Mouse (Mus musculus): ENCODE measurements around the gene Lrrc2. TPM values are rescaled to one million over a fixed set of nuclear protein-coding genes. Genes with fewer than 3 reads are reported as not detected.

Gene Lrrc2
- polyA plus RNA-seq, 1 experiment = 1.1 TPM

DNA sequence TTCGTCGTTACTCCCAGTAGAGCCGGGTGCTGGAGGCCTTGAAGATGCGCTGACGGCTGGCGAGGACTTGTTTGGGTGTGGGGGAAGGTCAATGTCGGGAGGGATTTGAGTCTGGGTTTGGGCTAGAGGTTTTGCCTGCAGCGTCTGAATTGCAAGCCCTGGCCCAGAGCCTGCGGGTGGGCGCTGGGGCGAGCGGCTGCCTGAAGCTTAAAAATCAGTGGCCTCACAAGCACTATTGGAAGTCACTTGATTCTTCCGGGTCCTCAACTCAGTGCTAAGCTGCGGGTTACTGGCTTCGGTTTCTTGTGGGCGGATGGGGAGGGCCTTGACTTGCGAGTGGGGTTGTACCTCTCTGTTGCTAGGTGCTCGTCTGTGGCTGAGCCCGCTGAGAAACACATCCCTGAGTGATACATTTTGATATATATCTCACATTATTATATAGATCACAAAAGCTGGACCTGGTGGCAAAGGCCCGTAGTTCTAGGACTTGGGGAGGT lies 4.7 kb upstream of the Lrrc2 start:
- no peaks in the 10 kb centered on the region for H3K27me3 ChIP-seq (ENCODE audit: control insufficient read depth, insufficient read depth, low read length)

DNA sequence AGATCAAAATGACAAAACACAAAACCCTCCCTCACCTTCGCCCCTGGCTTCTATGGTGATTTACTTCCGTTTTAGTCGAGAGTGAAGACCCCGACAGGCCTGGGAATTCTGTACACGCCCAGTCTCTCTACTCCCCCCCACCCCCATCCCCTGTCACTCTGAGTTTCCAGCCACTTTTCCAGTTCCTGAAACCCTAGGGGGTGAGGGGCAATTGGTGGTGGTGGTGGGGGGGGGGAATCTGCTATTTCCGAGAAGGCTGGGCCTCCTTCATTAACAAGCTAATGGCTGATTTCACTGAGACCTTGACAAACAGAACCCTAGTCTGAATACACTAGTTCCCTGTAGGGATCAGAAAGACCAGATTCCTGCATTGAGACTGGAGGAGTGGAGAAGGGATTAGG lies 4.1 kb upstream of the Lrrc2 start:
- no peak for TF ChIP-seq CTCF (IDR thresholded peaks at IDR 0.05; ENCODE audit: borderline replicate concordance, control insufficient read depth, extremely low read depth, insufficient read depth, low read length, poor library complexity)
- no peak for TF ChIP-seq POLR2A (IDR thresholded peaks at IDR 0.05; ENCODE audit: control insufficient read depth, extremely low read depth, insufficient read depth, low read length, poor library complexity)
- 79% methylated on average over 6 of the region's 6 CpGs for WGBS
- H3K27me3 ChIP-seq (ENCODE audit: control insufficient read depth, insufficient read depth, low read length) = no peaks in the 10 kb centered on the region

More for the DNA sequence above, 4.7 kb upstream of the Lrrc2 start:
- Histone ChIP-seq H3K4me1 (replicated peaks; ENCODE audit: control insufficient read depth, insufficient read depth, low read length) (peaks cover 12% of the 10 kb centered on the region), H3K4me3 (ENCODE audit: control insufficient read depth, insufficient read depth, low read length) (peak overlapping the region; percentile 16; the same call in 1 of the 2 replicates), H3K27ac (ENCODE audit: control insufficient read depth, insufficient read depth, low read length) (peak overlapping the region; percentile 55; the same call in 1 of the 2 replicates), H3K36me3 (ENCODE audit: control insufficient read depth, insufficient read depth, low read length) (no peaks in the 10 kb centered on the region)
- TF ChIP-seq POLR2A (IDR thresholded peaks at IDR 0.05; ENCODE audit: control insufficient read depth, extremely low read depth, insufficient read depth, low read length, poor library complexity) (no peak), CTCF (IDR thresholded peaks at IDR 0.05; ENCODE audit: borderline replicate concordance, control insufficient read depth, extremely low read depth, insufficient read depth, low read length, poor library complexity) (no peak)
- peak; percentile 53 for DNase-seq
- 21% methylated on average over 20 of the region's 20 CpGs for WGBS

DNA sequence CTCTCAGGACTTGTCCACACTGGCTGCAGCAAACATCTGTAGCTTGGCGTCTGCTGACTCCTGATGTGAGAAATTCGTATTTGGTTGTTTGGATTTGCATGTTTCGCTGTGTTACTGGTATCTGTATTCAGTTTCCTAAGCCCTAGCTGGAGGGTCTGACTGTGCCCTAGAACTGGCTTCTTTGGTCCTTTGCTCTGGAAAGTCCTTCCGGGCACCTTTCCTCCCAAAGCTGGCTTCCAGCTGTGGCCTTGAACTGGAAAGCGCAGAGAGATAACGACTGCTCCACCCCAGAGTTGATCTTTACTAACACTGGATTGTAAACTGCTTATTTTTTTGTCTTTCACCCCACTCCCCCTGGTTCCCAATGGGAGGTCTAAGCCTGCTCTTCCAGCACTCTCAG lies 3.4 kb upstream of the Lrrc2 start:
- Histone ChIP-seq H3K4me1 (replicated peaks; ENCODE audit: control insufficient read depth, insufficient read depth, low read length) (peaks cover 16% of the 10 kb centered on the region), H3K36me3 (ENCODE audit: control insufficient read depth, insufficient read depth, low read length) (no peaks in the 10 kb centered on the region), H3K4me3 (ENCODE audit: control insufficient read depth, insufficient read depth, low read length) (no peak overlapping the region), H3K27ac (ENCODE audit: control insufficient read depth, insufficient read depth, low read length) (no peak overlapping the region), H3K27me3 (ENCODE audit: control insufficient read depth, insufficient read depth, low read length) (no peaks in the 10 kb centered on the region)
- 97% methylated on average over 6 of the region's 6 CpGs for WGBS
- no peak for DNase-seq
- TF ChIP-seq CTCF (IDR thresholded peaks at IDR 0.05; ENCODE audit: borderline replicate concordance, control insufficient read depth, extremely low read depth, insufficient read depth, low read length, poor library complexity) = no peak
- TF ChIP-seq POLR2A (IDR thresholded peaks at IDR 0.05; ENCODE audit: control insufficient read depth, extremely low read depth, insufficient read depth, low read length, poor library complexity) = no peak

More for the DNA sequence above, 4.1 kb upstream of the Lrrc2 start:
- no peak for DNase-seq
- Histone ChIP-seq H3K36me3 (ENCODE audit: control insufficient read depth, insufficient read depth, low read length) (no peaks in the 10 kb centered on the region), H3K27ac (ENCODE audit: control insufficient read depth, insufficient read depth, low read length) (no peak overlapping the region), H3K4me1 (replicated peaks; ENCODE audit: control insufficient read depth, insufficient read depth, low read length) (peaks cover 14% of the 10 kb centered on the region), H3K4me3 (ENCODE audit: control insufficient read depth, insufficient read depth, low read length) (no peak overlapping the region)

DNA sequence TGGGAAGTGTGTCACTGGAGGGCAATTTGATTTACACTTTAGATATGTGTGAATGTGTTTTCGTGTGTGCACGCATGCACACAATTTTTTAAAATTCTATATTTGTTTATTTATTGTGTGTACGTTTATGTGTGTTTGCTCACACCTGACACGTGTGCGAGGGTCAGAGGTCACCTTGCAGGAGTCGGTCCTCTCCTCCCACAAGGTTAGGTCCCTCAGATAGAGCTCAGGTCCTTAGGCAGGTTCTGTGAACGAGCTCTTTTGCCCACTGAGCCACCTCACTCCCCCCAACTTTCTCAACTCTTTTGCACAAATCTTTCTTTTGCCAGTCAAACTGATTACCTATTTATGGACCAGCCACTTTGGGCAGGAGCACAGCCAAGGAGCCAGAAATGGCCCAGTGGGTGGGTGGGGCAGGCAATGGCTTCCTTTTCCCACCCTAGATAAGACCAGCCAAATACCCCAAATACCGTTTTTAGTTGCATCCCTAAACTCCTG lies 2.5 kb upstream of the Lrrc2 start:
- Histone ChIP-seq H3K4me3 (ENCODE audit: control insufficient read depth, insufficient read depth, low read length) (no peak overlapping the region), H3K27ac (ENCODE audit: control insufficient read depth, insufficient read depth, low read length) (no peak overlapping the region), H3K4me1 (replicated peaks; ENCODE audit: control insufficient read depth, insufficient read depth, low read length) (peaks cover 22% of the 10 kb centered on the region), H3K27me3 (ENCODE audit: control insufficient read depth, insufficient read depth, low read length) (no peaks in the 10 kb centered on the region), H3K36me3 (ENCODE audit: control insufficient read depth, insufficient read depth, low read length) (no peaks in the 10 kb centered on the region)
- no peak for DNase-seq
- 92% methylated on average over 8 of the region's 8 CpGs for WGBS
- TF ChIP-seq CTCF (IDR thresholded peaks at IDR 0.05; ENCODE audit: borderline replicate concordance, control insufficient read depth, extremely low read depth, insufficient read depth, low read length, poor library complexity) (no peak), POLR2A (IDR thresholded peaks at IDR 0.05; ENCODE audit: control insufficient read depth, extremely low read depth, insufficient read depth, low read length, poor library complexity) (no peak)

DNA sequence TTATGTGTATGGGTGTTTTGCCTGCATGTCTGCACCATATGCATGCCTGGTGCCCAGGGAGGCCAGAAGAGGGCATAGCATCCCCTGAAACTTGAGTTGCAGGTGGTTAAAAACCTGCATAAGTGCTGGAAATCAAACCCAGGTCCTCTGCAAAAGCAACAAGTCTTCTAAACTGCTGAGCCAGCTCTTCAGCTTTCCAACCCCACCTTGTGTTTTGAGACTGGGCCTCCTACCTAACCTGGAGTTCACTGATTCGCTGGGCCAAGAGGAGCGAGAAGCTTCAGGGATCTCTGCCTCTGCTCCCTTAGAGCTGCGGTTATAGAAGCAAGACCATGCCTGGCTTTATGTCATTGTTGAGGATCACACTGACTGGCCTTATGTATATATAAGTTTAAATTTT lies 1.2 kb upstream of the Lrrc2 start:
- DNase-seq = no peak
- TF ChIP-seq CTCF (IDR thresholded peaks at IDR 0.05; ENCODE audit: borderline replicate concordance, control insufficient read depth, extremely low read depth, insufficient read depth, low read length, poor library complexity) (no peak), POLR2A (IDR thresholded peaks at IDR 0.05; ENCODE audit: control insufficient read depth, extremely low read depth, insufficient read depth, low read length, poor library complexity) (no peak)
- no peak overlapping the region for H3K4me3 ChIP-seq (ENCODE audit: control insufficient read depth, insufficient read depth, low read length)

DNA sequence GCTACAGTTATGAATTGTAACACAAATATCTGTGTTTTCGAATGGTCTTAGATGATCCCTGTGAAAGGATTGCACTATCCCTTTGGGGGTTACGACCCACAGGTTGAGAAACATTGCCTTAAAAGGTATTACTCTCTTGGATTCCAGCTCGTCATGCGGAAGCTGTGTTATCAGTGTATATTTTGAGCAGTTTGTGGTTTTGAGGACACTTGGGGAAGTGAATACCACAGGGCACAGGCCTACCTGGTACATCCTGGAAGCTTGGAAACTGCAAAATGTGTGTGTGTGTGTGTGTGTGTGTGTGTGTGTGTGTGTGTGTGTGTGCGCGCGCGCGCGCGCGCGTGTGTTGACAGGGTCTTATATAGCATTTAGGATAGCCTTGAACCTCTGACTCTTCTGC lies 521 bp downstream of the Lrrc2 start:
- Histone ChIP-seq H3K4me1 (replicated peaks; ENCODE audit: control insufficient read depth, insufficient read depth, low read length) (peaks cover 18% of the 10 kb centered on the region), H3K27ac (ENCODE audit: control insufficient read depth, insufficient read depth, low read length) (no peak overlapping the region), H3K27me3 (ENCODE audit: control insufficient read depth, insufficient read depth, low read length) (no peaks in the 10 kb centered on the region), H3K36me3 (ENCODE audit: control insufficient read depth, insufficient read depth, low read length) (no peaks in the 10 kb centered on the region), H3K4me3 (ENCODE audit: control insufficient read depth, insufficient read depth, low read length) (no peak overlapping the region)
- WGBS = 80% methylated on average over 13 of the region's 13 CpGs
- DNase-seq = no peak
- no peak for TF ChIP-seq CTCF (IDR thresholded peaks at IDR 0.05; ENCODE audit: borderline replicate concordance, control insufficient read depth, extremely low read depth, insufficient read depth, low read length, poor library complexity)
- no peak for TF ChIP-seq POLR2A (IDR thresholded peaks at IDR 0.05; ENCODE audit: control insufficient read depth, extremely low read depth, insufficient read depth, low read length, poor library complexity)

More for the DNA sequence above, 1.2 kb upstream of the Lrrc2 start:
- Histone ChIP-seq H3K4me1 (replicated peaks; ENCODE audit: control insufficient read depth, insufficient read depth, low read length) (peaks cover 26% of the 10 kb centered on the region), H3K36me3 (ENCODE audit: control insufficient read depth, insufficient read depth, low read length) (no peaks in the 10 kb centered on the region), H3K27ac (ENCODE audit: control insufficient read depth, insufficient read depth, low read length) (no peak overlapping the region), H3K27me3 (ENCODE audit: control insufficient read depth, insufficient read depth, low read length) (no peaks in the 10 kb centered on the region)
- 97% methylated on average over 3 of the region's 3 CpGs for WGBS
